Mouse (Mus musculus): ENCODE measurements at regions not wholly inside any gene's neighbourhood (a gene's known extent, or its start where the extent isn't known, plus 50 kb on each side); places are given as distances from the start of the nearest gene placed in this dataset.

DNA sequence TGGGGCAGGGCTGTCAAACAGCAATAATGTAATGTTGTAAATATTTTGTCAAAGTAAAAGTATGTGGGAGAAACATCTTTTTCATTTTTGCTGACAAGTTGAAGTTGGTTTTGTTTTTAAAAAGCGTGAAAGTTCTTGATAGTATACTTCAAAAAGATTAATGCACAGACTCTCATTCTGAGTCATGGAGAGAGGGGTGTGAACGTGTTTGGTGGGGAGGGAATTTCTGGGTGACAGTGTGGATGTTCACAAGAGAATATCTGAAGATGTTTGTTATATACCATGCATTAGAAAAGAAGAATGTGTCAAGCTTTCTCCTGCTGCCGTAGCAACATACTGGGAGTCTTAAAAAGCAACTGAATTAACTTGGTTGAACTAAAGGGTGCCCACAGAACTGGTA is 57.0 kb downstream of the Rps29 start:
- DNase-seq (ENCODE audit: low read depth): no peak

GRCm38 (mm10) chr12:69094856-69095255 is 64.1 kb downstream of the Rps29 start:
- DNase-seq (ENCODE audit: low read depth): no peak

DNA sequence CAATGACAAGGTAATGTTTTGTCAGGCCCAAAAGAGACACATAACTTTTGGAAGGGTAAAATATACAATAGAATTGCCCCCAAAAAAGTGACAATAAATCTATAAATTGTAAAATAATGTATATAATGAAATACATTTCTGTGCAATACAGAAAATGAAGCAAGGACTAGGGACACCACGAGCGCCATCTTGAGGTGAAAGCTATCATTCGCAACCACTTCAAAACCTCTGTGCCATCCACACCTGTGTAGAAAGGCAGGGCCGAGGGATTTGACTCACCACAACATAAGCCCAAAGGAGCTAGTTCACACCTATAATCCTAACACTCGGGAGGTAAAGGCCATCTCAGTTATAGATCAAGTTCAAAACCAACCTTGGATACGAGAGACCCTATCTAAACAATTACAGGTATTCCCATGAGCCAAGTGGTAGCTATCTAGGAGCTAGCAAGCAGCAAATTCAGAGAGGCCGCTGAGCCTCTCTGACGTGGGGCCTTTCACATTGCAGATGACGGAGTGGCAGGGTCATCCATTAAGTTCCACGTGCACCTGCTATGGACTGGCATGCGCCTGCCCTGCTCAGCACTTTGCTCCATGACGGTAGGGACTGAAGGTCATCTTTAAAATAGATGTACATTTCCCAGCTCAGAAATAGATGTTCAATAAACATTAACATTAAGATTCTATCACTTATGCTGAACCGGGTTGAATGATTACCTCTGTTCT is 65.8 kb downstream of the Rps29 start:
- peak; percentile 6 for DNase-seq (ENCODE audit: low read depth)

GRCm38 (mm10) chr12:69087928-69088609 is 70.9 kb downstream of the Rps29 start:
- DNase-seq (ENCODE audit: low read depth): peak; percentile 37

- no peak for DNase-seq (ENCODE audit: low read depth)
Observed at GRCm38 (mm10) chr12:69085522-69086179, 73.3 kb downstream of the Rps29 start.

GRCm38 (mm10) chr12:69084656-69085055 is 74.3 kb downstream of the Rps29 start:
- DNase-seq (ENCODE audit: low read depth): no peak

DNA sequence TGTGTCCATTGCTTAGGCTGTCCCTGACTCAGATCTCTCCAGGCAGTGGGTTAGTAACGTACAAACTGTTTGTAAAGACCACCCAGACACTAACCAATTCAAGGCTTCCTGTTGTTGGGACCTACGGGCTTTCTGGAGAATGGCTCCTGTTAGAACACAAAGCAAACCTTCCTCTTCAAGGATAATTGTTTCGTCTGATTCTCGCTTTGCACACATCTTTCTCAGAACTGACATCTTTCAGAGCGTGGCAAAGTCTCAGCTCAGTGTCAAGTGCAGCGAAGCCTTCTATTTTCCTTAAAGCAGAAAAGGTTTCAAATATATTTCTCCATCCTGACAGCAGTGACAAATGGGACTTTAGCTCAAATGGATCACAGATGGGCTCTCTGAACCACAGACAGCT is 76.9 kb downstream of the Rps29 start:
- no peak for DNase-seq (ENCODE audit: low read depth)

- no peak for DNase-seq (ENCODE audit: low read depth)
Observed at GRCm38 (mm10) chr12:69039553-69039952, 119.4 kb downstream of the Rps29 start.

- no peak for DNase-seq (ENCODE audit: low read depth)
Observed at GRCm38 (mm10) chr12:69023594-69023993, 135.4 kb downstream of the Rps29 start.

- DNase-seq (ENCODE audit: low read depth): no peak
Observed at GRCm38 (mm10) chr12:69016705-69017306, 142.2 kb downstream of the Rps29 start.

DNA sequence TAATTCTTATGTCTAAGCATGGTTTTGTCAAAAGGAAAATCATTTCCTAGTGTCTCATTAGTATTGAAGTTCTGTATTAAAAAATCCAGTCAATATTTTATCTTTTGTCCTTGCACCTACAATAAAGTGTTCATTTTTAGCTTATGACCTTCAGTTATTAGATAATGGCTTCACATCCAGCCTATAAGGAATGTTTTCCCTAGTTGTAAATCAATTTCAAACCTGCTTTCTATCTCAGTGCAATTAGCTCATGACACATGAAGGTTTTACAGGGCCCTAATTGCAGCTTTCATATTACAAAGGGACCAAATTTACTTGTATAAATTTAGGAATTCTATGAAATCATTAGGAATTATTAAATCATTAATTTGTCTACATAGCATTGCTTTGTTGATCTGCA is 153.8 kb downstream of the Rps29 start:
- DNase-seq (ENCODE audit: low read depth): no peak

DNA sequence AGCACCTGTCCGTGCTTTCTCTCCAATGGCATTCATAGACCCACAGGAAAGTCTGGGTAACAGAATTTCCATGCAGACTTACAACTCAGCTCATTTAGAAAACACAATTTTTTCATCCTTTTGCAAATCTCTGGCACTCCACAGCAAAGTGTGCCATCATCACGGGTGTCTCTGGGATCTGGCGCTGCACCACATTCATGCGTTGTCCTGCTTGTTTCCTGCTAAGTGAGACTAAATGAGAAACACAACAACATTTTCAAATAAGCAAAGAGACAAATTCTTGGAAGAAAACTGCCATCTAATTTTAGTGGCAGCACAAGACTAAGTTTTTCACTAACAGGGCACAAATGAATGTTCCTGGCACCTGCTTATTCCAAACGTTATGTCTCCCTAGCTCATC is 156.9 kb downstream of the Rps29 start:
- no peak for DNase-seq (ENCODE audit: low read depth)

GRCm38 (mm10) chr12:68997259-68997658 is 161.7 kb downstream of the Rps29 start:
- DNase-seq (ENCODE audit: low read depth): no peak

DNA sequence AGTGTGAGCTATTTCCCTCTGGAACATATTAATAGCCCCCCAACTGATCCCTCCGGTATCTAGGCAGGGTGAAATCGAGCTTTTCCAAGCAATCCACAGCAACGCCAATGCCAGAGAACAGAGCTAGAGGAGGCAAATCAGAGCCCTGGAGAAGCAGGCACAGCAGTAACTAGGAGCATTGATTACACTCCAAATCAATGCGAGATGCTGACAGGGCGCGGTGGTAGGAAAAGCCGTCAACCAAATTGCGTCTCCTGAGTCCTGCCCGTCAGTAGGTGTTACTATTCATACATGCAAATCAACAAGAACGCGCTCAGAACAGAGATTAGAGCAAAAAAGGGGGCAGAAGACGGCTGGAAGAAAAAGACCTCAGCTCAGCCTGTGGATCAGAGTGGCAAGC is 162.2 kb downstream of the Rps29 start:
- DNase-seq (ENCODE audit: low read depth): no peak

- DNase-seq (ENCODE audit: low read depth): no peak
Observed at GRCm38 (mm10) chr12:68980640-68981039, 178.3 kb downstream of the Rps29 start.

- no peak for DNase-seq (ENCODE audit: low read depth)
Observed at GRCm38 (mm10) chr12:68980173-68980572, 178.8 kb downstream of the Rps29 start.

DNA sequence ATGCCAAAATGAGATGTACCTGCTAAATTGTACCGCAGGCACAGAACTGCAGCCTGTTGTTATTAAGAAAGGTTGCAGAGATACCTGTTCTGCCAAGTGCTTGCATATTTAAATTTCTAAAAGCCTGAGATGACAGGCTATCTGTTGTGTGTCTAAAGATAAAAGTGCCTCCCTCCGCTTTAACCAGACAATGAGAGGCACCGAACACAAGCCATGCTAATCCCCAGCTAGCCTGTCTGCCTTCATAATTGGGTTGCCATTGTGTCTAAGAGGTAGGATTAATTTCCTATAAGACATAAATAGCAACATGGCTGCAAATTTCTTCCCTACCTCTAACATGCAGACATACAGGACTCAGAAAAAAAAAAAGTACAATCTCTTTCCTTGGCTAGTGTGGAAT is 179.8 kb downstream of the Rps29 start:
- DNase-seq (ENCODE audit: low read depth): no peak

DNA sequence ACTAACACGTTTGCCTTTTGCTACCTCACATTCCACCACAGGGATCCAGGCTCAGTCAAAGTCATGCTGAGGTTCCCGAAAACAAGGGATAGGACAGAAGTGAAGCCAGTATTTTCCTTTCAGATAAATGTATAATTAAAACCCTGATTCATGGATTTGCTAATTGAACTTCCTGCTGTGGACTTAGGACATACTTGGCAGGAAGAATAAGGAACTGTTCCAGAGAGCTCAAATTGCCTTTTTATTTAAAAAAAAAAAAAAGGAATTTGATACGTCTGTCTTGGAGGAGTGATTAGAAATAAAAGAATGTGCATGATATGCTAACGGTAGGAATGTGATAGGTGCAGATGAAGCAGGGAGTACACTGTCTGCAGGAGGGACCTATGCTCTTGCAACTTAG is 181.7 kb downstream of the Rps29 start:
- DNase-seq (ENCODE audit: low read depth): no peak

GRCm38 (mm10) chr12:68947240-68947639 is 211.7 kb downstream of the Rps29 start:
- DNase-seq (ENCODE audit: low read depth): no peak

GRCm38 (mm10) chr12:68910590-68910989 is 248.4 kb downstream of the Rps29 start:
- DNase-seq (ENCODE audit: low read depth): no peak

DNA sequence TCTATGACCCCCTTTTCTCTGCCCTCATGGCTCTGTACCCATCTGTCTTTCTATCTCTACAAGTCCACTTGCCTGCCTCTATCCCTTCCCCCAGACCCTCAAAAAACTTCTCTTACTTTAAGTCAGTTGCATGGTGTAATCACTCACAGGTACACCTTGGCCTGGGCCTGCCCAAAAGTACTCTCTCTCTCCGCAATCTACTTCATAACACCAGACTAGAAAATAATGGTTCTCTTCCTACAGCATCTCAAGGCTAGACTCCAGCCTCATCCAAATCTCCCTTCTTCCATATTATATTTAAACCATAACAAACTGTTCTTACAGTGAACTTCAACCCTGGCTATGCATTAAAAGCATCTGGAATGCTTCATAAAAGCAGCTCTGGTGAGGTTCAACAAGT is 254.2 kb downstream of the Rps29 start:
- no peak for DNase-seq (ENCODE audit: low read depth)

DNA sequence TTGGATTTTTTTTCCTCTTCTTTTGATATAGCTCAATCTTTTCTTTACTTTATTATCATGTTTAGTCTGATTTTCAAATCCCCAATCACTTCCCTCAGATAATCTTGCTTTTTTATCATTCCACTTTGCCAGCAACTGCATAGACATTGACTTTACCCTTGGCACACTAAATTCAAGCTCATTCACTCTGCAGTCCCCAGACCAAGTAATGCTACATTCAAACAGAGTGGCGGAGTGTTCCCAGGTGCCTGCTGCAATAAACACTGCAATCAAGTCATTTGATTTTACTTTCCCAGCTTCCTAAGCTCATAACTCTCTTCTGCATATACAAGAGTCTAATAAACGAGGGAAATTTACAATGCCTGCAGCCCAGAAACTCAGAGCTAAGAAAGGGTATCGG is 269.8 kb downstream of the Rps29 start:
- no peak for DNase-seq (ENCODE audit: low read depth)

DNA sequence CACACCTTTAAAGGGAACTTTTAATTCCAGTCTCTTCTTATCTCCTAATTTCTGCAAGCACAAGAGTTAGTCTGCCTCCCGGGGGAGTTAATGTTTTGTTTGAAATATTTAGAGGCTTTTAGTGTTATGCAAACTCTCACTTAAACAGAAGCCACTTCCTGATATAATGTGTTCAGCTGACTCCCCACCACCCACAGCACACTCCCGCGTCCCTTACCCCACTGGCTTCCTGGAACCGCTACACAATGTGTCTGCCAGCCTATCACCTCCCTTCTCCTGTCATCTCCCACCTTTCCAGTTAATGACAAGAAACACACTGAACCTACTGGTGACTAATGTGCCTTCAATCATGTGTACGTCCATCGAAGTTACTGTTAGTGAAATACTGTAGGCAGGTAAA is 276.5 kb downstream of the Rps29 start:
- DNase-seq (ENCODE audit: low read depth): no peak
